Mouse (Mus musculus): ENCODE results near the gene Clcnka. TPM values are rescaled to one million over a fixed set of nuclear protein-coding genes. Genes with fewer than 3 reads are reported as not detected.
A peak's percentile ranks its signal among the peaks of the same experiment; 100 is the strongest.

Gene Clcnka
- polyA plus RNA-seq, 1 experiment from 2014 or later = not detected

GRCm38 (mm10) chr4:141394751-141395150, 3.8 kb downstream of the Clcnka start:
- Histone ChIP-seq H3K36me3 (no peaks in the 10 kb centered on the region), H3K27me3 (peaks cover 25% of the 10 kb centered on the region), H3K4me3 (replicated peaks) (no peak overlapping the region), H3K4me2 (no peak overlapping the region), H3K9ac (no peak overlapping the region), H3K27ac (no peak overlapping the region), H3K4me1 (replicated peaks) (no peaks in the 10 kb centered on the region), H3K9me3 (replicated peaks) (no peaks in the 10 kb centered on the region)
- no peak for ATAC-seq (ENCODE audit: low read depth)
- 15% methylated on average over 16 of the region's 16 CpGs for WGBS (ENCODE audit: insufficient replicate concordance)
- DNase-seq = no peak

GRCm38 (mm10) chr4:141391293-141391692, 7.2 kb downstream of the Clcnka start:
- Histone ChIP-seq H3K27ac (no peak overlapping the region), H3K4me2 (no peak overlapping the region), H3K27me3 (peaks cover 10% of the 10 kb centered on the region; the same call in 1 of the 2 replicates), H3K9me3 (replicated peaks) (no peaks in the 10 kb centered on the region), H3K9ac (no peak overlapping the region), H3K36me3 (no peaks in the 10 kb centered on the region), H3K4me1 (replicated peaks) (no peaks in the 10 kb centered on the region), H3K4me3 (replicated peaks) (no peak overlapping the region)
- ATAC-seq (ENCODE audit: low read depth) = no peak
- 55% methylated on average over 12 of the region's 12 CpGs for WGBS (ENCODE audit: insufficient replicate concordance)
- DNase-seq = no peak

- Histone ChIP-seq H3K4me2 (no peak overlapping the region), H3K4me1 (replicated peaks) (no peaks in the 10 kb centered on the region), H3K4me3 (replicated peaks) (no peak overlapping the region), H3K27me3 (peaks cover 7% of the 10 kb centered on the region), H3K27ac (no peak overlapping the region), H3K9me3 (replicated peaks) (no peaks in the 10 kb centered on the region), H3K9ac (no peak overlapping the region), H3K36me3 (no peaks in the 10 kb centered on the region)
- DNase-seq (no peak), ATAC-seq (ENCODE audit: low read depth) (no peak)
- 53% methylated on average over 18 of the region's 18 CpGs for WGBS (ENCODE audit: insufficient replicate concordance)
Measured at GRCm38 (mm10) chr4:141389366-141390150, 9.0 kb downstream of the Clcnka start.

- H3K4me3 ChIP-seq (replicated peaks) = no peak overlapping the region
Measured at GRCm38 (mm10) chr4:141387933-141388332, 10.6 kb downstream of the Clcnka start.

GRCm38 (mm10) chr4:141387093-141387784, 11.3 kb downstream of the Clcnka start:
- no peak overlapping the region for H3K4me2 ChIP-seq
- no peaks in the 10 kb centered on the region; the same call in 1 of the 2 replicates for H3K4me1 ChIP-seq (replicated peaks)
- ATAC-seq (ENCODE audit: low read depth) = no peak
- no peak overlapping the region for H3K27ac ChIP-seq
- no peaks in the 10 kb centered on the region for H3K36me3 ChIP-seq
- no peaks in the 10 kb centered on the region for H3K9me3 ChIP-seq (replicated peaks)
- WGBS (ENCODE audit: insufficient replicate concordance) = 11% methylated on average over 5 of the region's 5 CpGs
- peaks cover 26% of the 10 kb centered on the region for H3K27me3 ChIP-seq
- no peak overlapping the region for H3K9ac ChIP-seq
- DNase-seq = peak; percentile 50
- H3K4me3 ChIP-seq (replicated peaks) = no peak overlapping the region

More at GRCm38 (mm10) chr4:141387933-141388332, 10.6 kb downstream of the Clcnka start:
- ATAC-seq (ENCODE audit: low read depth) (no peak), DNase-seq (no peak)
- H3K4me2 ChIP-seq = no peak overlapping the region
- no peak overlapping the region for H3K27ac ChIP-seq
- peaks cover 22% of the 10 kb centered on the region for H3K27me3 ChIP-seq
- H3K9ac ChIP-seq = no peak overlapping the region
- no peaks in the 10 kb centered on the region for H3K9me3 ChIP-seq (replicated peaks)
- H3K4me1 ChIP-seq (replicated peaks) = no peaks in the 10 kb centered on the region
- WGBS (ENCODE audit: insufficient replicate concordance) = 49% methylated on average over 5 of the region's 5 CpGs
- H3K36me3 ChIP-seq = no peaks in the 10 kb centered on the region

- no peak overlapping the region for H3K9ac ChIP-seq
- no peak for ATAC-seq (ENCODE audit: low read depth)
- no peak for DNase-seq
- no peaks in the 10 kb centered on the region for H3K9me3 ChIP-seq (replicated peaks)
- peaks cover 37% of the 10 kb centered on the region for H3K27me3 ChIP-seq
- H3K4me1 ChIP-seq (replicated peaks) = no peaks in the 10 kb centered on the region; the same call in 1 of the 2 replicates
- H3K36me3 ChIP-seq = no peaks in the 10 kb centered on the region
- 50% methylated on average over 7 of the region's 7 CpGs for WGBS (ENCODE audit: insufficient replicate concordance)
- H3K4me2 ChIP-seq = no peak overlapping the region
- H3K27ac ChIP-seq = no peak overlapping the region
- H3K4me3 ChIP-seq (replicated peaks) = no peak overlapping the region
Measured at GRCm38 (mm10) chr4:141386150-141386549, 12.4 kb downstream of the Clcnka start.

- WGBS (ENCODE audit: insufficient replicate concordance) = 4% methylated on average over 7 of the region's 7 CpGs
- DNase-seq (peak; percentile 37), ATAC-seq (ENCODE audit: low read depth) (no peak)
- Histone ChIP-seq H3K4me2 (no peak overlapping the region), H3K27ac (no peak overlapping the region), H3K9ac (no peak overlapping the region), H3K4me3 (replicated peaks) (no peak overlapping the region), H3K27me3 (peaks cover 46% of the 10 kb centered on the region), H3K36me3 (no peaks in the 10 kb centered on the region), H3K4me1 (replicated peaks) (no peaks in the 10 kb centered on the region; the same call in 1 of the 2 replicates), H3K9me3 (replicated peaks) (no peaks in the 10 kb centered on the region)
Measured at GRCm38 (mm10) chr4:141385275-141385674, 13.2 kb downstream of the Clcnka start.

GRCm38 (mm10) chr4:141382406-141382805, 16.1 kb downstream of the Clcnka start:
- ATAC-seq (ENCODE audit: low read depth) (no peak), DNase-seq (no peak)
- Histone ChIP-seq H3K9me3 (replicated peaks) (no peaks in the 10 kb centered on the region), H3K36me3 (no peaks in the 10 kb centered on the region), H3K4me1 (replicated peaks) (no peaks in the 10 kb centered on the region; the same call in 1 of the 2 replicates), H3K27me3 (peaks cover 55% of the 10 kb centered on the region), H3K27ac (no peak overlapping the region), H3K9ac (no peak overlapping the region), H3K4me2 (peak overlapping the region; percentile 49), H3K4me3 (replicated peaks) (peak overlapping the region; percentile 30)
- WGBS (ENCODE audit: insufficient replicate concordance) = under 1% methylated on average over 25 of the region's 25 CpGs

- Histone ChIP-seq H3K27ac (no peak overlapping the region), H3K9ac (no peak overlapping the region), H3K36me3 (no peaks in the 10 kb centered on the region), H3K27me3 (peaks cover 56% of the 10 kb centered on the region), H3K9me3 (replicated peaks) (no peaks in the 10 kb centered on the region), H3K4me3 (replicated peaks) (no peak overlapping the region), H3K4me2 (no peak overlapping the region), H3K4me1 (replicated peaks) (no peaks in the 10 kb centered on the region; the same call in 1 of the 2 replicates)
- ATAC-seq (ENCODE audit: low read depth) (no peak), DNase-seq (no peak)
- WGBS (ENCODE audit: insufficient replicate concordance) = 55% methylated on average over 8 of the region's 8 CpGs
Measured at GRCm38 (mm10) chr4:141379674-141380073, 18.9 kb downstream of the Clcnka start.

- Histone ChIP-seq H3K4me1 (replicated peaks) (peaks cover 7% of the 10 kb centered on the region), H3K9ac (no peak overlapping the region), H3K4me2 (no peak overlapping the region), H3K36me3 (no peaks in the 10 kb centered on the region), H3K9me3 (replicated peaks) (no peaks in the 10 kb centered on the region), H3K4me3 (replicated peaks) (no peak overlapping the region), H3K27me3 (peaks cover 36% of the 10 kb centered on the region), H3K27ac (no peak overlapping the region)
- DNase-seq (no peak), ATAC-seq (ENCODE audit: low read depth) (no peak)
- WGBS (ENCODE audit: insufficient replicate concordance) = 69% methylated on average over 5 of the region's 5 CpGs
Measured at GRCm38 (mm10) chr4:141372426-141372825, 26.1 kb downstream of the Clcnka start.

- H3K27me3 ChIP-seq = peaks cover 71% of the 10 kb centered on the region
- peaks cover 7% of the 10 kb centered on the region for H3K4me1 ChIP-seq (replicated peaks)
- DNase-seq = no peak
- no peaks in the 10 kb centered on the region for H3K9me3 ChIP-seq (replicated peaks)
- no peak for ATAC-seq (ENCODE audit: low read depth)
- H3K4me3 ChIP-seq (replicated peaks) = peak within 1 kb of the TSS; percentile 49
- H3K27ac ChIP-seq = no peak within 1 kb of the TSS
- H3K9ac ChIP-seq = no peak within 1 kb of the TSS
- H3K36me3 ChIP-seq = no peaks in the 10 kb centered on the region
- H3K4me2 ChIP-seq = peak within 1 kb of the TSS; percentile 70
- WGBS (ENCODE audit: insufficient replicate concordance) = 2% methylated on average over 54 of the region's 71 CpGs
Measured at GRCm38 (mm10) chr4:141367997-141368791, 30.3 kb downstream of the Clcnka start, which contains the start of gene Fam131c. Gene Fam131c (plus strand): TSS chr4:141368220.
